Comparison of ENCODE assay signal across 16 mouse cellular contexts in genomic region chr8:124125241-124125640, GRCm38 (mm10).
"Had no signal": no experiment of that assay in that cellular context is flagged by ENCODE, and none has a peak within 500 bp of the region (broad histone marks: within the 10 kb centered on the region; RNA-seq: fewer than 3 reads in every experiment).

No protein-coding gene starts in this region.

- H3K4me2 ChIP-seq: limb, embryonic 12.5 days; liver, embryonic 13.5 days; midbrain, embryonic 11.5 days; midbrain, embryonic 15.5 days; neural tube, embryonic 12.5 days had no signal

- DNase-seq: liver; liver, embryonic 13.5 days; liver, postnatal 0 days; retina, postnatal 1 day; right cerebral cortex, postnatal 4 days; spleen, adult 18-20 months; thymus, postnatal 4 days had no signal

- ATAC-seq: inflammation-experienced regulatory T-cells, adult 6 months; intestine, postnatal 0 days; liver, postnatal 0 days; midbrain, embryonic 15.5 days had no signal

- H3K4me1 ChIP-seq: limb, embryonic 12.5 days; liver, embryonic 13.5 days; megakaryocyte, embryonic 14.5 days; midbrain, embryonic 15.5 days; neural tube, embryonic 12.5 days had no signal

- H3K4me3 ChIP-seq: layer of hippocampus, adult 2 months; limb, embryonic 12.5 days; liver, embryonic 13.5 days; megakaryocyte, embryonic 14.5 days; midbrain, embryonic 15.5 days; neural tube, embryonic 12.5 days had no signal

- H3K9me3 ChIP-seq: midbrain, embryonic 15.5 days had no signal

- H3K27me3 ChIP-seq: limb, embryonic 12.5 days; liver, embryonic 13.5 days; midbrain, embryonic 15.5 days; neural tube, embryonic 12.5 days had no signal

- H3K36me3 ChIP-seq: limb, embryonic 12.5 days; liver, embryonic 13.5 days; midbrain, embryonic 15.5 days; neural tube, embryonic 12.5 days had no signal

- H3K27ac ChIP-seq: layer of hippocampus, adult 2 months; limb, embryonic 12.5 days; liver, embryonic 13.5 days; macrophage; midbrain, embryonic 15.5 days; neural tube, embryonic 12.5 days had no signal

- H3K9ac ChIP-seq: limb, embryonic 12.5 days; liver, embryonic 13.5 days; liver, postnatal 0 days; midbrain, embryonic 15.5 days; neural tube, embryonic 12.5 days had no signal
